Mouse (Mus musculus): Measurements from ENCODE around the gene Galnt7.

Gene Galnt7

GRCm38 (mm10) chr8:57540110-57540838 is 112.6 kb downstream of the Galnt7 start:
- in situ Hi-C loops (cut with MboI, MseI) = no loop called here

GRCm38 (mm10) chr8:57538601-57539000 is 114.2 kb downstream of the Galnt7 start:
- in situ Hi-C loops (cut with MboI, MseI) = loop anchor here (5.0 kb wide), 1 partner anchor 259 kb away; no protein-coding TSS in a partner anchor

- in situ Hi-C loops (cut with MboI, MseI) = loop anchor here (5.0 kb wide), 1 partner anchor 261 kb away; no protein-coding TSS in a partner anchor
Measured at GRCm38 (mm10) chr8:57536167-57536566, 116.7 kb downstream of the Galnt7 start.

GRCm38 (mm10) chr8:57534495-57534894 is 118.3 kb downstream of the Galnt7 start:
- in situ Hi-C loops (cut with MboI, MseI) = no loop called here

GRCm38 (mm10) chr8:57533106-57533505 is 119.7 kb downstream of the Galnt7 start:
- in situ Hi-C loops (cut with MboI, MseI) = no loop called here

GRCm38 (mm10) chr8:57532223-57532622 is 120.6 kb downstream of the Galnt7 start:
- in situ Hi-C loops (cut with MboI, MseI) = no loop called here

GRCm38 (mm10) chr8:57530666-57531349 is 122.0 kb downstream of the Galnt7 start:
- in situ Hi-C loops (cut with MboI, MseI) = no loop called here

GRCm38 (mm10) chr8:57530238-57530637 is 122.6 kb downstream of the Galnt7 start:
- in situ Hi-C loops (cut with MboI, MseI) = no loop called here

GRCm38 (mm10) chr8:57528036-57528435 is 124.8 kb downstream of the Galnt7 start:
- in situ Hi-C loops (cut with MboI, MseI) = no loop called here

- in situ Hi-C loops (cut with MboI, MseI) = no loop called here
Measured at GRCm38 (mm10) chr8:57520186-57520786, 132.5 kb downstream of the Galnt7 start.

- in situ Hi-C loops (cut with MboI, MseI) = loop anchor here (10.0 kb wide), 1 partner anchor 193 kb away; the partner anchor contains the start of gene Hand2
Measured at GRCm38 (mm10) chr8:57517723-57518122, 135.1 kb downstream of the Galnt7 start.

- in situ Hi-C loops (cut with MboI, MseI) = loop anchor here (10.0 kb wide), 1 partner anchor 192 kb away; the partner anchor contains the start of gene Hand2
Measured at GRCm38 (mm10) chr8:57516685-57517084, 136.1 kb downstream of the Galnt7 start.

- in situ Hi-C loops (cut with MboI, MseI) = loop anchor here (10.0 kb wide), 1 partner anchor 188 kb away; the partner anchor contains the start of gene Hand2
Measured at GRCm38 (mm10) chr8:57513178-57513661, 139.6 kb downstream of the Galnt7 start.

GRCm38 (mm10) chr8:57512141-57513056 is 140.4 kb downstream of the Galnt7 start:
- in situ Hi-C loops (cut with MboI, MseI) = loop anchor here (10.0 kb wide), 1 partner anchor 188 kb away; the partner anchor contains the start of gene Hand2

GRCm38 (mm10) chr8:57511316-57512118 is 141.3 kb downstream of the Galnt7 start, which contains the start of gene Hmgb2:
Gene Hmgb2 (plus strand): TSS chr8:57511907.
- in situ Hi-C loops (cut with MboI, MseI) = loop anchor here (10.0 kb wide), 1 partner anchor 187 kb away; the partner anchor contains the start of gene Hand2

- in situ Hi-C loops (cut with MboI, MseI) = loop anchor here (10.0 kb wide), 1 partner anchor 186 kb away; the partner anchor contains the start of gene Hand2
Measured at GRCm38 (mm10) chr8:57510791-57511315, 142.0 kb downstream of the Galnt7 start.

- in situ Hi-C loops (cut with MboI, MseI) = loop anchor here (5.0 kb wide), 1 partner anchor 76 kb away; no protein-coding TSS in a partner anchor
Measured at GRCm38 (mm10) chr8:57508657-57509056, 144.2 kb downstream of the Galnt7 start.

- in situ Hi-C loops (cut with MboI, MseI) = loop anchor here (5.0 kb wide), 1 partner anchor 75 kb away; no protein-coding TSS in a partner anchor
Measured at GRCm38 (mm10) chr8:57507556-57508063, 145.2 kb downstream of the Galnt7 start.

GRCm38 (mm10) chr8:57505500-57505899 is 147.3 kb downstream of the Galnt7 start:
- in situ Hi-C loops (cut with MboI, MseI) = loop anchor here (5.0 kb wide), 1 partner anchor 73 kb away; no protein-coding TSS in a partner anchor
